Mouse (Mus musculus) layer of hippocampus, adult 2 months (tissue): ENCODE measurements at regions not wholly inside any gene's neighbourhood (a gene's known extent, or its start where the extent isn't known, plus 50 kb on each side); places are given as distances from the start of the nearest gene placed in this dataset.
"Not testable (repeated sequence)": the region's sequence is repeated elsewhere in the genome, so short reads cannot be mapped to it uniquely, and the experiment has no call there.

Experiments used
- DNase-seq, 2 experiments: peaks; one replicate each; pipeline ENCODE4 v3.0.0; 2022; ENCODE audit warnings: low spot score in 2 of 2
- H3K27ac ChIP-seq: fragments of 200-600 bp; 2 replicates; pipeline ENCODE4 v1.8.1; 2022
- H3K4me3 ChIP-seq: fragments of 200-600 bp; 2 replicates; pipeline ENCODE4 v1.8.1; 2022; ENCODE audit warnings: mild to moderate bottlenecking
- CTCF ChIP-seq: fragments of 200-600 bp; conservative IDR thresholded peaks from 2 replicates; pipeline ENCODE4 v1.8.1; 2022; ENCODE audit warnings: antibody characterized with exemption, mild to moderate bottlenecking, moderate library complexity

DNA sequence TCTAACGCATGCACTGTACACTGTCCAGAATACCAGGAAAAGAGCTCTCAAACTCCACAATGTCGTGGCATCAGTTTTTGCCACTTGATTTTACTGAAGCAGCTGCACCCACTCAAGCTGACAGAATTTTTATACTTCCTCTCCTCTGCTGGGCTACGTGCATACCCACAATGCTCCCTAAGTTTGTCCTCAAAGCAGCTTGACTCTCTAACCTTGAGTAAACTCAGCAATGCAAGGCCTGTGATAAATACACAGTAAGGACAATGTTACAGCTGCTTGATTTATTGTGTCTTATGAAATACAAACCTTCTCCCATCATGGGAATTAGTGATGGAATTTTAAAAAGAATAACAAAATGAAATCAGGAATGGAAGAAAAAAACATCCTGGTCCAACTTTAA is 129.7 kb downstream of the Trmt11 start:
- Histone ChIP-seq H3K4me3 (no peak overlapping the region), H3K27ac (no peak overlapping the region)
- no peak for TF ChIP-seq CTCF
- DNase-seq, result no peak

DNA sequence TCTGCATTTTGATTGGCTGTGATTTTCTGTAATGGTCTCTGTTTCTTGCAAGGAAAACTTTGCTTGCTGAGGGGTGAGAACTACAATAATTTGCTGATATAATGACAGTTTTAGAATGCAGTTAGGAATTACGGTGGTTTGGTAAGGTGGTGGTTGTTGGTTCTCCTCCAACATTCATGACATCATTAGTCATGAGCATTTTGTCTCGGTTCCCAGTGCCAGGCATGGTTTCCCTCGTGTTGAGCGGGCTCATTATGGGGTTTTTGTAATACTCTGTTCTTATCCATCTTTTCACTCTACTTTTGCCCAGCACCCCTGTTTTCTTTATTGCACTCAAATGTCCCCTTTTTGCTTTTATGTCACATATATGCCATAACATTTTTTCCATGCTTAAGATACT is 149.9 kb downstream of the Trmt11 start:
- H3K27ac ChIP-seq, result no peak overlapping the region
- TF ChIP-seq CTCF, result no peak
- DNase-seq, result no peak
- H3K4me3 ChIP-seq, result no peak overlapping the region

DNA sequence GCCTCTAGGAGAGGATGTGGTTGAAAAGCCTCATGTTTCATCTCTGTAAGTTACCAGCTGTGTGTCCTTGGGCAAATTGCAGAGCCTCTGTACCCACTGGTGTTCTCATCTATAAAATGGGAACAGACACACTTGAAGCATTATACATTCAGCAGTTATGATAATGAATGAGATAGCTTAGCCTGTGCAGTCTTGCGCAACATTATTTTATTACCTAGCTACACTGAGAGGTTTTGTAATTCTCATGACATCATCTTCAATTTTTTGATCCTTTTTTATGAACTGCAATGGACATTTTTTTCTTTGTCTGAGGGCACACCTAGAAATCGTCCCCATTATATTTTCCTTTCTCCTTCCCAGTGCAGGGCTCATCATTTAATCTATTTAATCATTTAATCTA is 153.5 kb downstream of the Trmt11 start:
- Histone ChIP-seq H3K4me3 (no peak overlapping the region), H3K27ac (no peak overlapping the region)
- no peak for TF ChIP-seq CTCF
- DNase-seq, result no peak

DNA sequence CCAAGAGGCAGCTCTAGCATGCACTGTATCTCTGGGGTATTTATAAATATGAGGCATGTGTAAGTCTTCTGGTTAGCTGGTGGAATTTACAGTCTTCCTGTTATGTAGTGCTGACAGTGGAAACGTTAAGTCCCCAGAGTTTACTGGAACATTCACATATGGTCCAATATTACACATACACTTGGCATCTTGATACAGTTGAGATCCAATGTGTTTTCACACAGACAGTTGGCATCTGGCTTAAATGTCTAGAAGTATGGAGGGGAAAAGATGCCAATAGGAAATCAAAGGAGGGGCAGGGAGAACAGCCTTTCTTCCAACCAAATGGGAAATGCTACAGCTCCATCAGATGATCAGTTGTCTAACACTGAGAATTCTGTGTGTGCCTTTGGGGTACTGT is 154.0 kb downstream of the Trmt11 start:
- no peak overlapping the region for H3K27ac ChIP-seq
- no peak for TF ChIP-seq CTCF
- H3K4me3 ChIP-seq, result no peak overlapping the region
- peak in 1 of 2 experiments; percentile 23 for DNase-seq

DNA sequence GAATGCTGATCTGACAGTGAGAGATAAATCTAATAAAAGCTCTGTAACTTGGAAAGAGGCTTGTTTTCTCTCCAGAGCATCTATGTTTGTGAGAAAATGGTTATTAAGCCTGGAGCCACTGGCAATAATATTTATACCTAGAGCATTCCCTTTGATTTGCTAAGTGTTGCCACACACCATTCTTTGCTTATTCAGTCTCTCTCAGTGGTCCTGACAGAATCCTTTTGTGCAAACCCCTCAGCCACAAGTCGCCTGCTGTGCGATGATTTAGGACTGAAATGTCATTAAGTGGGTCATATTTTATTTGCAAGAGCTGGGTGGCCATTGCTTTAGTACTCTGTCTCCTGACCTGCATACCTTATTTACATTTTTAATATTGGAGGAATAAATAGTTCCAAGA is 160.7 kb downstream of the Trmt11 start:
- no peak overlapping the region for H3K27ac ChIP-seq
- DNase-seq, result no peak
- TF ChIP-seq CTCF, result no peak
- no peak overlapping the region for H3K4me3 ChIP-seq

DNA sequence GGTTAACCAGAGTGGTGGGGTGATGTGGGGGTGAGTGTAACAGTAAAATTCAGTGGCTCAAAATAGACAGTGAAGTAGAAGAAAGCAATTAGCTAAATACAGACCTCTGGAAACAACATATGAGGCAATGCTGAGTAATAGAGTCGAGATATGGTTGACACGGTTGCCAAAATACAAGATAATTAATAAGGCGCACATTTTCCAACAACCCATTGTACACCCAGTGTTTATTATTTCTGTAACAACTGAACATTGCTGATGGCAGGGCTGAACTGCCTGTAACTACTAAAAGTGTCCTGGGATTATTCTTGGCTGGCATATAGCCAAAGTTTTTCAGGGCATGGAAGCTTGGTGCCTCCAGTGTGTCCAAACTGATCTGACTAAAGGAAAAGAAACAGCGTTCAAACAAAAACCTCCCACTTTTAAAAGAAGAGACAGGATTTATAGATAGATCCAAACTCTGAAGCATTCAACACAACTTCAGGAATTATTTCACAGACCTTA is 174.1 kb downstream of the Trmt11 start:
- TF ChIP-seq CTCF, result no peak
- no peak for DNase-seq
- Histone ChIP-seq H3K27ac (no peak overlapping the region), H3K4me3 (no peak overlapping the region)

DNA sequence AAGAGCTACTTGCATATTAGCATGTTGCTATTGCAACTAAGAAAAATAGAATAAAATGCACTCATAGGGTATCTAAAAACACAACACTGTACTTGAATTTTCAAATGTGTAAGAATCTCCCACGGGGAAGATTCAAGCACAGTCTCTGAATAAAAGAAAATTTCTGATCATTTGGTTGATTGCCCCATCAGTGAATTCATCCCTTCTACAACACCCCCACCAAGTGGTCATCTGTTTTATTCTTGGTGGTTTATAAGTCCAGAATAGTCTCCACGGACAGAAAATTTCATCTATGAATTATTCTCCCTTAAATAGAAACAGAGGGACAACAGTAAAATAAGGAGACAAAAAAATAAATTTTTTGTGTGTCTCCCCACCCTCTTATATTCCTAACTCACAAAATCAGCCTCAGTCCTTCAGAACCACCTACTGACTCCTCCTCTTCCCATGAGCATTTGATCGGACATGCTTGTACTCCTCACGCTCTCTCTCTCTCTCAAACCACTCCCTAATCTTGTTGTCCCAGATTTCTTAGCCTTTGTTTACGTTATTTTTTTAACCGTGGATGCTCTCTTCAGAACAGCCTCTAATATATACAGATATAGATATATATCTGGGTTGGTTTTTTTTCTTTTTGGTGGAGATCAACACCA is 181.0 kb downstream of the Trmt11 start:
- peak; percentile 81 for TF ChIP-seq CTCF
- peak overlapping the region; percentile 31; the same call in 1 of the 2 replicates for H3K4me3 ChIP-seq
- peak; percentile 46 to 60 for DNase-seq

DNA sequence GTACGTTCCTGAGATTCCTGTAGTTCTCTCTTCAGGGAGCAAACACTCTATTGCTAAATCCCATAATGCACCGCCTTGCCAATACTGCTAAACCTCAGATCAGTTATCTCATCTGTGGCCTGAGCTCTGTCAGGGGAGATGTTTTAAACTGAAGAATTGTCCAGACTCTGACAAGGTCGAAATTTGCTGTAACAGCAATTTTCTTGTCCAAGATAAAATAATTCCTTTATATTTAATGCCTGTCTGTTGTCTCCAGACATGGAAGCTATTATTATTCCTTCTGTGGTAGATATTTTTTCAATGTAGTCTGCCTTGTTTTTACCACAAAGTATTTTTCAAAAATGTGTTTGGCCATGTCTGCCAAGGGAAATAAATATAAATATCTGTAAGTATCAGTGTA is 184.2 kb downstream of the Trmt11 start:
- no peak for TF ChIP-seq CTCF

More for the DNA sequence above, 181.0 kb downstream of the Trmt11 start:
- H3K27ac ChIP-seq, result no peak overlapping the region

DNA sequence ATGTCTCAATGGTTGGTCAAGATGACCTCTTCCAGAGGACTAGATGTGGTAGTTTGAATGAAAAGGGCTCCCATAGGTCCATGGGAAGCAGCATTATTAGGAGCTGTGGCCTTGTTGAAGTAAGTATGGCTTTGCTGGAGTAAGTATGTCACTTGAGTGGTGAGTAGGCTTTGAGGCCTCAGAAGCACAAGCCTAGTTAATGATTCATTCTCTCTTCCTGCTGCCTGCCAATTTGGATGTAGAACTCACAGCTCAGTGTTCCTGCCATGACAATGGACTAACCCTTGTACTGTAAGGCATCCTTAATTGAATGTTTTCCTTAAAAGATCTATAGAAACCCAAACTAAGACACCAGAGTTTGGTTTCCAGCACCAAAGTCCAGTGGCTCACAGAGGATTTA is 188.8 kb downstream of the Trmt11 start:
- Histone ChIP-seq H3K27ac (no peak overlapping the region), H3K4me3 (no peak overlapping the region)
- no peak for TF ChIP-seq CTCF
- no peak for DNase-seq

More for the DNA sequence above, 184.2 kb downstream of the Trmt11 start:
- no peak for DNase-seq
- no peak overlapping the region for H3K27ac ChIP-seq
- no peak overlapping the region for H3K4me3 ChIP-seq

DNA sequence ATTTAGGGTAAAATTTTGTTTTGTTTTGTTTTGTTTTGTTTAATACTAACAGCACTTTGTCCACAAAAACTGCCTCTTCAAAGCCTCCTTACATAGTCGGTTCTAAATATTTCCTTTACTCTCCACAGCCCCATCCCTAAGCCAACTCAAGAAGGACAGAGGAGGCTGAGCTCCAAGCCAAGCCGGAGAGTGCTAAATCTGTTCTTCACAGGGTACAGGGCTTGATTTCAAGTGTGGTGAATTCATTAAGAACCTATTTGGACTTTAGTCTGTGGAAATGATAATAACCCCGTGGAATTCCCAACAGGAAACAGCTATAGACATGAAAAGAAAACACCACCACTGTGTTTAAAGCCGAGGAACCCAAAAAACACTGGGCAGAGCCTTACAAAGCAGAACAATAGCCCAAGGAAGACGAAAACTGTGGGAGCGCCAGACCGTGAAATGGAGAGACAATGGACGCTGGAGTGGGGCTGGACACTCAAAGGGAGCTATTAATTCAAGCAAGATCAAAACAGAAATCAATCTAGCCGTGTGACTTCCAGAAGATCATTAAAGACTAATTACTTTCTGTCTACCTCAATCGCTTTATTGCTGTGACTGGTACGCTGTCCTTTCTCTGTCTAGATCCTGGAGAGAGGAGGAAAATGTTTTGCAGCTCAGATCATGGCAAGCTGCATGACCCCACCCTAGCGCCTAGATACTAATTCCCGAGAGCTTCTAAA is 194.7 kb downstream of the Trmt11 start:
- DNase-seq, result peak in 1 of 2 experiments; percentile 10
- Histone ChIP-seq H3K27ac (no peak overlapping the region), H3K4me3 (no peak overlapping the region)
- no peak for TF ChIP-seq CTCF

DNA sequence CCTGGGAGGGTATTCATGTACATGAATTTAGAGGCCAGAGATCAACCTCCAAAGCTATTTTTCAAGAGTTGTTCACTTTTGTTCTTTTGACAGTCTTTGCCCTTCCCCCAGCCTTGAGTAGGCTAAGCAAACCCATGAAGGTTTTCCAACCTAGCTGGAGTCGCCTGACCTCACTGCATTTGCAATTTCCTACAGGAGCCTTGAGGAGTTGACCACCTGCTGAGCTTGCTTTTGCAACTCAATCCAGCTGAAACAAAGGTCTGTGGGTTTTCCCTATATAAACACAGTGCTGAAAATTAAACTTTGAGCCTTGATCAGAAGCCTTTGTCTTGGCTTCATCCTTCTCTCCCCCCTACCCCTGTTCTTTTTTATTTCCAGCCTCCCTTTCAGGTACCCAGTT is 170.2 kb upstream of the Cenpw start:
- no peak for TF ChIP-seq CTCF
- no peak overlapping the region for H3K4me3 ChIP-seq
- DNase-seq, result no peak
- no peak overlapping the region for H3K27ac ChIP-seq

DNA sequence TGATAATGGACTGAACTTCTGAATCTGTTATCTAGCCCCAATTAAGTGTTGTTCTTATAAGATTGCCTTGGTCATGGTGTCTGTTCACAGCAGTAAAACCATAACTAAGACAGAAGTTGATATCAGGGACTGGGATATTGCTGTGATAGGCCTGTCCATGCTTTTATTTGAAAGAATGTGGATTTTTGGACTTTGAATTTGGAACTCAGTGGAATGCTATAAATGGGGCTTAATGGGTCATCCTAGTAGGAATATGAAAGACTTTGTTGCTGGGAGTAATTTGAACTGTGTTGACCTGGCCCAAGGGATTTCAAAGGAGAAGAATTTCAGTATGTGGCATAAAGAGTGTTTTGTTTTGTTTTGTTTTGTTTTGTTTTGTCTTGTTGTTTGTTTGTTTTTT is 160.5 kb upstream of the Cenpw start:
- H3K27ac ChIP-seq, H3K4me3 ChIP-seq, DNase-seq: not testable (repeated sequence)

DNA sequence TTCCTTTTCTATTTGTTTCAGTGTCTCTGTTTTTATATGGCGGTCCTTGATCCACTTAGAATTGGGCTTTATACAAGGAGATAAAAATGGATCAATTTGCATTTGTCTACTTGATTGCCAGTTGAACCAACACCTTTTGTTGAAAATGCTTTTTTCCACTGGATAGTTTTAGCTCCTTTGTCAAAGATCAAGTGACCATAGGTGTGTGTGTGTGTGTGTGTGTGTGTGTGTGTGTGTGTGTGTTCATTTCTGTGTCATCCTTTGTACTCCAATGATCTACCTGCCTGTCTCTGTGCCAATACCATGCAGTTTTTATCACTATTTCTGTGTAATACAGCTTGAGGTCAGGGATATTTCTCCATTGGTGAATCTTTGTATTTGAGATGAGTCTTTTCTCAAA is 158.7 kb upstream of the Cenpw start:
- Histone ChIP-seq H3K27ac (no peak overlapping the region), H3K4me3 (no peak overlapping the region)
- DNase-seq, result no peak
- no peak for TF ChIP-seq CTCF

DNA sequence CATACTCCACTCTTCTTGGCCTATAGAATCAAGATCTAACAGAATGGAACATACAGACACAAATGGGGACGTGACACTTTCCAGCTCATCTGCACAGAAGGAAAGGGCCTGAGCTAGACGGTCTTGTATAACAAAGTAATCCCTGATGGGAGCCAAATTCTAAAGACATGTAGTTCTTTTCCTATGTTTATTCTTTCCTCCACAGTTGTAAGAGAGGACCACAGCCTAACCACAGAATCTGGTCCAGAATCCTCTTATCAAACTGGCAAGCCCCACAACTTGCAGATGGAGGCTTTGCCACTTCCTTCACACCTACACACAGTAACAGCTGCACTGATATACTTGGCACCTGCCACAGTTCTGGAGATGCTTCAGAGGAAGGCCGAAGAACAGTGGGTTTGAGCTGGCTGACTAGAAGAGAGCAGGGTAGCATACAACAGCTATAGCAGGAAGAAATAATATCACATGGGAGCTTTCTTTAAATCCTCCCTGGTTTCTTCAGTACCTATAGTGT is 142.7 kb upstream of the Cenpw start:
- no peak overlapping the region for H3K4me3 ChIP-seq
- DNase-seq, result peak in 1 of 2 experiments; percentile 1
- no peak overlapping the region for H3K27ac ChIP-seq
- no peak for TF ChIP-seq CTCF
